Mouse (Mus musculus): Measurements from ENCODE around the gene Tnfrsf1b.

DNA sequence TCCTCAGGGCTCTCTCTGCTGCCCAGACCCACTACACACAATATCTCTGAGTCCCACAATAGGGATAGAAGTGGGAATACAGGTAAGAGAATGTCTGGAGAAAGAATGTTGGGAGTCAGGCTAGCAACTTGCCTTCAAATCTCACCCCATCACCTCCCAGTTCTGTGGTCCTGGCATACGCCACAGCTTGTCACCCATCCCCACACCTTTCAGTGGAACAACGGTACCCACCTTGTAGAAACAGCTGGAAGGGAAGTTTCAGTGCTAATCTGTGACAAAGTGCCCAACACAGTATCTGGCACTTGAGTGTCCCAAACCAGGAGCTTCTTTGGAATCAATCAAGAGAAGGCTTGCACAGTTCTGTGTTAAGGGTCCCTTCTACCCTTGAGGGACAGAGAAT is 2.0 kb downstream of the Tnfrsf1b start:
- TF ChIP-seq CTCF (IDR thresholded peaks at IDR 0.05; ENCODE audit: low read depth, low read length) (no peak), POLR2A (IDR thresholded peaks at IDR 0.05; ENCODE audit: borderline replicate concordance, low read depth, low read length) (no peak)

All from bone marrow macrophage, adult 2 months (primary cell).